Mouse (Mus musculus) cerebellum, postnatal 25 days (tissue): ENCODE measurements around the gene Tstd2.
A peak's percentile ranks its signal among the peaks of the same experiment; 100 is the strongest.

Source experiments
- DNase-seq, 2 experiments: peaks; one replicate each; pipeline ENCODE4 v3.0.0; 2021; ENCODE audit warnings: mixed read lengths in 2 of 2

Tstd2 gene

DNA sequence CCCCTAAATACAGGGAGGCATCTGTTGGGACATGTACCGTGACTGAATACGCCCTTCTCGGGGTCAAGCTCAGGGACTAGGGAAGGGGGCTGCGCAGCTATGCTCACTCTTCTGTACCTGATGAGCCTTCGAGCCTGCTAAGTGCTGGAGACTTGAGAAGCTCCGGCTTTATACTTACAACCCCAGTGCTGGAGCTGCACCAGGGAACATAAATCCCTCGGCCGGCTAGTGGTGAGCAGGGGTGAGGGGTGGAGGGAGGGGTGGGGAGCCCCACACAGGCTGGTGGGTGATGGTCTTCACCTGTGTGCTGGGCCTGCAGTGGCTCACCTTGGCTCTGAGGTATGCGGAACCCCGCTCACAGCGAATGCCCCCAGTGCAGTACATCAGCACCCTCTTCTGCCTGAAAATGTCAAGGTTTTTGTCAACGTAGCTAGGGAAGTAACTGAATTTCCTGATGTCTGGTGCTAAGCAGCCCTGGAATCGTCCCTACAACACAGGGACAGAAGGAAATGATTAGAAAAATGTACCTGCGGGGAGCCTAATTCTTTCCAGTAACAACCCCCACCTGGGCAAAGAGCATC, 18.9 kb downstream of the Tstd2 start:
- peak in 1 of 2 experiments; percentile 47 for DNase-seq

DNA sequence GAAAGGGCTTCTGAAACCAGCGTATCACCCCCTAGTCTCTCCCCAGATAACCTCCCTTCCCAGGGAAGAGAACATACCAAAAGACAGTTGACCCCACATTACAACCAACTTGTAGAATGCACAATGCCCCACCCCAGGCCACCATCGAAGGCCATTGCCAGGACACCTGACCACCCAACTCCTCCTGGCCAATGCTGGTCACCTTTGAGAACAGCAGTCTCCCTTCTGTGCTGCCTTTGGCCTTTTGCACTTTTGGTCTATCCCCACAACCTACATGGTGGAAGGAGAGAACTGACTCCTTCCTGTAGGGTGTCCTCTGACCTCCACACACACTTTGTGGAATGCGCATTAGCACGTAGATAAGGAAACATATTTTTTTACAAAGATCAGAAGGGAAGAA, 21.0 kb downstream of the Tstd2 start:
- DNase-seq, result no peak

DNA sequence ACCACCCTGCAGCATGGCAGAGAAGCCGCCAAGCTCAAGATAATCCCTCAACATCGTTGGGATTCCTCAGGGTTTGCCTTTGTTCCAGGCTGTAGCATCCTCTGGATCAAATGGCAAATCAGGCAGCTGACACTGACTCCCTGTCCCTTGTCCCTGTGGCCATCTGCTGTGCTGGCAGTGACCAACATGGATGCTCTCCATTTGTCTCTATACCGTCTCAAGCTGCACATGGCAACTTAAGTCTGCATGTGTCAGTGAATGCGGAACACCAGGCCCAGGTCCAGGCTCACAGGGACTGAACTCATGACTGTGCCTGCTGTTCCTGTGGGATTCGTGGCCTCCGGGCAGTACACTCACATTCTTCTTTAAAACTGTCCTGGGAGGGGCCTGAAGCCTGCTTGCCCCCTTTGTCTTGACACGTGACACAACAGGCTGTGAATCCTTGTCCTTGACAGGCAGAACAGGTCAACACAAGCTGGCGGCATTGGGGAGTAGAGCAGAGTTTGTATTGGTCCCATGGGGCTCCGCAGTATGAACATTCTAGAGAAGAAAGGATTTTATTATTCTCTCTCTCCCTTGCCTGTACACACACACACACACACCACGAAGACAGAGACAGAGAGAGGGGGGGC, 21.8 kb downstream of the Tstd2 start:
- DNase-seq, result peak; percentile 86

DNA sequence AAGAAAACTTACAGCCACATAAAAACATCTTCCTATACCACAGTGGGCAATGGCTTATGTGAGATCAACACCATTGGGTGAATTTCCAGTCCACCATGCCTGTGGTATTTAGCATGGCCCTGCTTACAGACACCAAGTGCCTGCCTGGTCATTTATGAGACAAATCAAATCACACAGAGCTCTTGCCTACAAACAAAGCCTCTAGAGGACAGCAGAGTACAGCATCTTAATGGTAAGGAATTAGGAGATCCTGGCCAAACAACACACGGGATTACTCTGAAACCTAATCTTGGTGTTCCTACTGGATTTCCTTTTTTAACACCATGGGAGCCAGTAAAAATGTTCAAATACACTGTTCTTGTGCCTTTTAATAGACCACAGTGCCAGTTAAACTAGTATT, 23.2 kb downstream of the Tstd2 start:
- DNase-seq, result no peak

DNA sequence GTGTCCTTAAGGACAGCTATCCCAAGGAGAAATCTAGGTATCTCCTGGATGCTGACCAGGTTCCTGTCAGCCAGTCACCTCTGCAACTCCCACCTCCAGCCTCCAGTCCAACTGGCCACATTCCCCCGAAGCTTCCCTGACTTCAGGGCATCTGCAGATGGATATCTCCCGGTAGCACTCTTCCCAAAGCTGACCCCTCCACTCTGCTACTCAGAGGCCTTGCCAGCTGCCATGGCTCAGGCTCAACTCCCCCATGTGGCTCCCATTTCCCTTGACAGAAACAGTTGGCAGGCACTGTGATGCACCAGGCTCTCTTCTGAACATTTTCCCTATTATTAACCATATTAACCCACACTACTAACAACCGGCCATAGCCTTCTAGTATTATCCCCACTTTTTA, 27.1 kb downstream of the Tstd2 start:
- DNase-seq, result peak; percentile 73 to 74

DNA sequence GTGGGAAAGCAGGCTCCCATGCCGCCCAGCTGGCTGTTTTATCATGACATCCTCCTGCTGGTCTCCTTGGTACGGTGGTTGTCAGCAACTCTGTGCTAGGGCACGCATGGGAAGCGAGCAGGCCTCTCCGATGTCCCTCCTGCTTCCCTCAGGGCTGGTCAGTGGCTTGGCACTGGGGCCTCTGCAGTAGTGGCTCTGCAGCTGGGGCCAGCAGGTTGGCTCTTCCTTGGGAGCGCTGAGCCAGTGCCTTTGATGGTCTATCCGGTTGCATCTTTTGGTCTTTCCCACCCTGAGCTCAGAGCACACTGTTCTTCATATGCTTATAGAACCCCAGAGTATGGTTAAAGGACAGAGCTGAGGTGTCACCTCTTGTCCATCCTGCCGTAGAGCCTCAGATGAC, 28.4 kb downstream of the Tstd2 start:
- DNase-seq, result no peak

- DNase-seq, result no peak
These were observed 36.3 kb downstream of the Tstd2 start for GRCm38 (mm10) chr4:46102078-46102769.

DNA sequence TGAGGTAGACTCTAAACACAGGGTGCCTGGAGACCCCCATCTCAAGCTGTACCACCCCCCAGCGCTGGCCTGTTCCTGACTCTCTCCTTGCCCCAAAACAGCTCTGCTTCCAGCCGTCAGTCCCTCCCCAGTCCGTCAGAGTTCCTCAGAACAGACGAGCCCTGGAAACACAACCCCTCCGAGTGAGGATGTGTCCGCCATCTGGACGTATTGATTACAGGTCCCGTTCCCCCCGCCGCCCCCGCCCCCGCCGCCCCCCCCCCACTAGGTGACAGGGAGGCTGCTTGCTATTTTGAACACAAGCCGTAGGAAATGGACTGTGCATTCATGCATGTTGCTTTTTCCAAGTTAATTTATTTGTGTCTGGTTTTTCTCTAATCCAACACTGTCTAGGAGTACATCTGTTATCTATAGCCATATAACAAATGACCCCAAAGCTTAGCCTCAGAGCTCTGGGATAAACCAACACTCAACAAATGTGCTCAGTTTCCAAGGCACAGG, 37.2 kb downstream of the Tstd2 start:
- no peak for DNase-seq

DNA sequence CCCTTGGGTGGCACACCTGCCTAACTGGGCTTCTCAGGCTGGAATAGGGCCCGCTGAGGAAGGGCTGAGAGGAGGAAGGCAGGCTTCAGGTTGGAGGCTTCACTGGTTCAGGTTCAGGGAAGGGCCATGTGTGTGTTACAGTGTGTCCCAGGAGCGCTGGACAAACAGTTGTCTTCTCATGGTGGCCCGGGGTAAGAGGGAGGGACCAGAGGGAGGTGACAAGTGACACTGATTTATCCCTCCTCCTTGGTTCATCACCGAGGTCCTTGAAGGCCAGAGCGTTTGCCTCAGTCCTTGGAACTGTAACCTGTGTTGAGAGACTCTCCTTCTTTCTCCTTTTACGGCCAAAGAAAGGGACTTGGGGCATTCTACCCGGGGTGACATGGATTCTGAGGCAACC, 38.0 kb downstream of the Tstd2 start:
- no peak for DNase-seq

- DNase-seq, result peak; percentile 60 to 70
These were observed 39.4 kb downstream of the Tstd2 start for GRCm38 (mm10) chr4:46099132-46099531.

- no peak for DNase-seq
These were observed 40.9 kb downstream of the Tstd2 start for GRCm38 (mm10) chr4:46097591-46097990.

- DNase-seq, result no peak
These were observed 41.9 kb downstream of the Tstd2 start for GRCm38 (mm10) chr4:46096546-46096945.

DNA sequence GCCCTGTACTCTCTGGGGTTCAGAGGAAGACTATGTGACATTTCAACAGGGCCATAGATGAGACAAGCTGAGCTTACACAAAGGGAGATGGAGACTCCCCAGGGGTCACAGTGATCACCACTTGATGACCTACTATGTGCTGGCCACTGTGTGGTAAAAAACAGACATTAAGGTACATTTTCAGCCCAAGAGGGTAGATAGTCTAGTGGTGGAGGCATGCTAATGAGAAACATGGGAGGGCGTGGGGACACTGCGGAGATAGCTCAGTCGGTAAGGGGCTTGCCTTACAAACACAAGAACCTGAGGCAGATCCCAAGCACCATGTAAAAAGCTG, 42.7 kb downstream of the Tstd2 start:
- DNase-seq, result no peak

GRCm38 (mm10) chr4:46094916-46095825, 43.3 kb downstream of the Tstd2 start:
- peak; percentile 64 to 72 for DNase-seq

DNA sequence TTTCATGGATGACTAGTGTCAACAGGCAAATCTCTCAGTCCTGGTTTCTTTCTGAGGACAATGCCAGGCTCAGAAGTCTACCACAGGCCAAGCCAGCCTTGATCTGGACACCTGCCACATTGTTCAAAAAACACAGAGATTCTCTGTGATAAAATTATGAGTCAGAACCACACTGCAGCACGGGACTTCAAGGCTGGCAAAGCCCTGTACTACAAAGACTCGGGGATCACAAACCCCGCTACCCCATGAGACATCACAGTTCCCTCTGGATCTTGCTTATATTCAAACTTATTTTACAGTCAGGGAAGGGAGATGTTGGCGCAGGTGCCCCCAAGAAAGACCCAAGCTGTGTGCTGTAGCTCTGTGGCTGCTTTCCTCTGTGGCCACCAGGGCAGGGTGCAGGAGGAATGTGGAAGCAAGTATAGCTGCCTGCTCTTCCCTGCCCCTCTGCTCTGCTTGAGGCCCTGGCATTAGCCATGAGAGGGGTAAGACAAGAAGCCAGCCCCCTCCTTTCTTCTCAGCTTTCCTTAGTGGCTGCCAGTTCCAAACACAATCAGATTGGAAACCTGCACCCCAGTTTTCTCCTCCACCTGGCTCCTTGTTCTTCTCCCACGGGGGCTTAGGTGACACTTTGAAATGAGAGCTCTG, 45.9 kb downstream of the Tstd2 start:
- peak; percentile 68 to 81 for DNase-seq

GRCm38 (mm10) chr4:46089524-46090125, 48.9 kb downstream of the Tstd2 start:
- DNase-seq, result no peak

GRCm38 (mm10) chr4:46087852-46088251, 50.6 kb downstream of the Tstd2 start:
- peak; percentile 76 to 83 for DNase-seq

- no peak for DNase-seq
These were observed 51.1 kb downstream of the Tstd2 start for GRCm38 (mm10) chr4:46087427-46087771.

DNA sequence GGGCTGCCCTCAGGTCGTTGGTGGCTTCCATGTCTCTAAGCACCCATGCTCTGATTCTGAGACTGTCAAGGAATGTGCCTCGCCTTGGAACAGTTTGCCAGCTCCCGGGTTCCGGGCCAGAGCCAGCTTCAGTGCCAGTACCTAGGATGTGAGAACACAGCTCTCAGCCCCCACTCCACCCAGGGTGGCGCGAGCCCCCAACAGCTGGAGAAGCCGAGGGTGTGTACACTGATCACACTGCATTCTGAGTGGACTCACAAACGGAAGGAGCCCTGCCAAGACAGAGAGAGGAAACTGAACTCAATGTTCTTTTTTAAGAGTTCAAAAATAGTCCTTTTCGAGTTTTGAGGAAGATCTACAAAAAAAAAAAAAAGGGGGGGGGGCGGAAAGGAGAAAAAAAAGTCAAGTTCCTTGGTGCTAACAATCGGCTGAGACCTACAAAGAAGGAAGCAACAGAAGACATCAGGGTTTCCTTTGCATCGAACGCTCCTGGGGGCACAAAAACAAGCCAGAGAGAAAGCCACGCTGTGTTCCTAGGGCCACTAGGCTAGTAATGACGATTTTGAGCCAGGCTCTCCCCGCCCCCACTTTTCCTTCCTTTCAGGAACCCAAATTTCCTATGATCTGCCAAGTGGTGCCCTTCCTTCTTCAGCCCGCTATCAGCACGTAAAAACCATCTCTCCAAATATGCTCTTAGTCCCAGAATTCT, 51.6 kb downstream of the Tstd2 start:
- DNase-seq, result no peak

- peak; percentile 73 to 74 for DNase-seq
These were observed 53.2 kb downstream of the Tstd2 start for GRCm38 (mm10) chr4:46085223-46085811.
